Mouse (Mus musculus) limb, embryonic 14.5 days (tissue): ENCODE results near the gene Nfe2l2. TPM values are rescaled to one million over a fixed set of nuclear protein-coding genes. Genes with fewer than 3 reads are reported as not detected.

Experiments
- ATAC-seq: fragments of 200-750 bp; cut with Nextera tagmentation; 2 replicates; pipeline ENCODE4 v1.8.0; 2017; ENCODE audit warnings: low read depth, moderate number of reproducible peaks, moderate TSS enrichment; ENCODE audit not compliant: low FRiP score
- DNase-seq: peaks from one replicate; pipeline ENCODE4 v3.0.0-alpha.2; 2015; ENCODE audit warnings: low spot score
- H3K27ac ChIP-seq: fragments of 300-500 bp; sonication (generic); replicated peaks from 2 replicates; pipeline ENCODE4 v1.5.1; 2014; ENCODE audit warnings: low read depth, mild to moderate bottlenecking, low read length, moderate library complexity, mixed read lengths
- H3K27me3 ChIP-seq: fragments of 300-500 bp; sonication (generic); 2 replicates; pipeline ENCODE4 v1.6.1; 2014; ENCODE audit warnings: low read length, mixed read lengths; ENCODE audit not compliant: control insufficient read depth, insufficient read depth
- H3K36me3 ChIP-seq: fragments of 300-500 bp; sonication (generic); 2 replicates; pipeline ENCODE4 v1.6.1; 2014; ENCODE audit warnings: mild to moderate bottlenecking, low read length, moderate library complexity, mixed read lengths; ENCODE audit not compliant: control insufficient read depth, insufficient read depth
- H3K4me1 ChIP-seq: fragments of 300-500 bp; sonication (generic); 2 replicates; pipeline ENCODE4 v1.6.1; 2014; ENCODE audit warnings: antibody characterized with exemption, low read length, mixed read lengths; ENCODE audit not compliant: control insufficient read depth, insufficient read depth
- H3K4me2 ChIP-seq: fragments of 300-500 bp; sonication (generic); replicated peaks from 2 replicates; pipeline ENCODE4 v1.6.1; 2014; ENCODE audit warnings: low read depth, mild to moderate bottlenecking, low read length, moderate library complexity; ENCODE audit not compliant: severe bottlenecking
- H3K4me3 ChIP-seq: fragments of 300-500 bp; sonication (generic); replicated peaks from 2 replicates; pipeline ENCODE4 v1.5.1; 2014; ENCODE audit warnings: low read length
- H3K9ac ChIP-seq: fragments of 300-500 bp; sonication (generic); 2 replicates; pipeline ENCODE4 v1.6.1; 2014; ENCODE audit warnings: mild to moderate bottlenecking, low read depth, low read length, moderate library complexity; ENCODE audit not compliant: severe bottlenecking
- H3K9me3 ChIP-seq: fragments of 300-500 bp; sonication (generic); 2 replicates; pipeline ENCODE4 v1.6.1; 2016; ENCODE audit warnings: low read length; ENCODE audit not compliant: control insufficient read depth
- POLR2A ChIP-seq: fragments of 200-500 bp; IDR thresholded peaks from 2 replicates; pipeline ENCODE4 v1.8.0; 2012; ENCODE audit warnings: inconsistent platforms, mild to moderate bottlenecking, moderate library complexity, borderline replicate concordance; ENCODE audit not compliant: insufficient read depth, insufficient read length; ENCODE audit errors: extremely low read depth
- WGBS: fragments of 180-500 bp; shearing (Covaris S2); extraction: QIAGEN DNeasy Blood & Tissue Kit; methylation state at CpG from one replicate; pipeline ENCODE4 v1.1.7; 2014; 5-methylcytosine and 5-hydroxymethylcytosine counted together
- polyA plus RNA-seq, 2 experiments: library from polyadenylated mRNA; depleted of rRNA in 1 of 2; stranded (reverse) in 1 of 2; unstranded in 1 of 2; fragments of >200 nt; fragmentation: Nextera tagmentation in 1 of 2; extraction: Ambion mirVana in 1 of 2; gene quantifications; 2 replicates each; pipeline versions ENCODE4 v1.2.1 to v1.2.3; 2012 to 2014

Nfe2l2 gene
- polyA plus RNA-seq, 2 experiments: 32.5 to 37.6 TPM

GRCm38 (mm10) chr2:75684526-75684925, 19.9 kb downstream of the Nfe2l2 start:
- Histone ChIP-seq H3K36me3 (no peaks in the 10 kb centered on the region), H3K4me2 (no peak overlapping the region), H3K4me1 (peaks cover 11% of the 10 kb centered on the region; the same call in 1 of the 2 replicates), H3K4me3 (no peak overlapping the region), H3K9me3 (no peaks in the 10 kb centered on the region), H3K9ac (no peak overlapping the region), H3K27me3 (no peaks in the 10 kb centered on the region), H3K27ac (no peak overlapping the region)
- 73% methylated on average over 3 of the region's 3 CpGs for WGBS
- ATAC-seq: no peak
- TF ChIP-seq POLR2A: no peak
- DNase-seq: no peak

GRCm38 (mm10) chr2:75682978-75683709, 21.3 kb downstream of the Nfe2l2 start:
- no peak for DNase-seq
- H3K27me3 ChIP-seq: no peaks in the 10 kb centered on the region
- peak overlapping the region; percentile 6; the same call in 1 of the 2 replicates for H3K27ac ChIP-seq
- peaks cover 11% of the 10 kb centered on the region; the same call in 1 of the 2 replicates for H3K4me1 ChIP-seq
- no peak overlapping the region for H3K9ac ChIP-seq
- ATAC-seq: no peak
- no peak overlapping the region for H3K4me2 ChIP-seq
- 65% methylated on average over 15 of the region's 15 CpGs for WGBS
- no peaks in the 10 kb centered on the region for H3K9me3 ChIP-seq
- no peak overlapping the region for H3K4me3 ChIP-seq
- no peak for TF ChIP-seq POLR2A
- H3K36me3 ChIP-seq: no peaks in the 10 kb centered on the region; the same call in 1 of the 2 replicates

DNA sequence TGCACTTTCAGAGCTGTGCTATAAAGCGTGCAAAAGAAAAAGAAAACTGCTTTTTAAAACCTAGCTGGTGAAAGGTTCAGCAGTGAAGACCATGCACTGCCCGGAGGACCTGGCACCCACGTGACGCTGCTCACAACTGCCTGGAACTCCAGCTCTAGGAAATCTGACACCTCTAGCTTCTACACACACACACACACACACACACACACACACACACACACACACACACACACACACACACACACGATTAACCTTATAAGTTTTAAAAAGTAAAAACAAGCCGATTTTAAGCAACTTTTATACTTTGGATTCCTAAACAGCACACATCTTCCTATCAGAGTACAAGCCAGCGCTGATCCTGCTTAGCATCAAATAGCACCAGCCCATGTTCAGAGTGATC, 23.0 kb downstream of the Nfe2l2 start:
- Histone ChIP-seq H3K27me3 (no peaks in the 10 kb centered on the region), H3K4me3 (no peak overlapping the region), H3K27ac (0 out of 2 replicates have a peak overlapping the region, but pooled peaks have one; percentile 33), H3K9ac (no peak overlapping the region), H3K36me3 (peaks cover 10% of the 10 kb centered on the region), H3K4me1 (peaks cover 9% of the 10 kb centered on the region; the same call in 1 of the 2 replicates), H3K9me3 (no peaks in the 10 kb centered on the region), H3K4me2 (no peak overlapping the region)
- no peak for TF ChIP-seq POLR2A
- ATAC-seq (peak; percentile 75; the same call in 1 of the 2 replicates), DNase-seq (peak; percentile 41)
- WGBS: 19% methylated on average over 7 of the region's 7 CpGs

- peaks cover 22% of the 10 kb centered on the region for H3K36me3 ChIP-seq
- H3K27ac ChIP-seq: no peak overlapping the region
- no peaks in the 10 kb centered on the region for H3K9me3 ChIP-seq
- H3K9ac ChIP-seq: no peak overlapping the region
- WGBS: 90% methylated on average over 8 of the region's 8 CpGs
- no peaks in the 10 kb centered on the region for H3K27me3 ChIP-seq
- ATAC-seq (no peak), DNase-seq (no peak)
- no peak for TF ChIP-seq POLR2A
- H3K4me3 ChIP-seq: no peak overlapping the region
- peaks cover 9% of the 10 kb centered on the region; the same call in 1 of the 2 replicates for H3K4me1 ChIP-seq
- H3K4me2 ChIP-seq: no peak overlapping the region
Measured at GRCm38 (mm10) chr2:75679947-75680346, 24.5 kb downstream of the Nfe2l2 start.

DNA sequence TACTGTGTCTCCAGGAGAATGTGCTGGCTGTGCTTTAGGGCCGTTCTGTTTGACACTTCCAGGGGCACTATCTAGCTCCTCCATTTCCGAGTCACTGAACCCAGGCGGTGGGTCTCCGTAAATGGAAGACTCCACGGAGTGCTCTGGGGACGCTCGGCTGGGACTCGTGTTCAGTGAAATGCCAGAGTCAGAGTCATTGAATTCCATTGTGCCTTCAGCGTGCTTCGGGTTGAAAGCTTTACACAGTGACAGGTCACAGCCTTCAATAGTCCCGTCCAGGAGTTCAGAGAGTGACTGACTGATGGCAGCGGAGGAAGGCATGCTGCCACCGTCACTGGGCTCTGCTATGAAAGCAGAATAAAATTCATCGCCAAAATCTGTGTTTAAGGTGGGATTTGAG, 27.9 kb downstream of the Nfe2l2 start:
- Histone ChIP-seq H3K27me3 (no peaks in the 10 kb centered on the region), H3K4me2 (no peak overlapping the region), H3K9ac (no peak overlapping the region), H3K9me3 (no peaks in the 10 kb centered on the region), H3K4me3 (no peak overlapping the region), H3K27ac (no peak overlapping the region), H3K4me1 (peaks cover 4% of the 10 kb centered on the region; the same call in 1 of the 2 replicates), H3K36me3 (peaks cover 27% of the 10 kb centered on the region)
- 88% methylated on average over 14 of the region's 14 CpGs for WGBS
- TF ChIP-seq POLR2A: no peak
- DNase-seq (no peak), ATAC-seq (no peak)
